Mouse (Mus musculus) lung, embryonic 15.5 days (tissue): Measurements from ENCODE around the gene Klf15. TPM values are rescaled to one million over a fixed set of nuclear protein-coding genes. Genes with fewer than 3 reads are reported as not detected.

Source experiments
- ATAC-seq: fragments of 200-750 bp; cut with Nextera tagmentation; 2 replicates; pipeline ENCODE4 v1.8.0; 2017; ENCODE audit warnings: moderate number of reproducible peaks, borderline replicate concordance; ENCODE audit not compliant: low FRiP score, low TSS enrichment; ENCODE audit errors: extremely low read depth
- H3K27ac ChIP-seq: fragments of 300-500 bp; sonication (generic); 2 replicates; pipeline ENCODE4 v1.5.1; 2015; ENCODE audit warnings: moderate library complexity, mild to moderate bottlenecking, inconsistent platforms
- H3K27me3 ChIP-seq: fragments of 300-500 bp; sonication (generic); 2 replicates; pipeline ENCODE4 v1.6.1; 2015; ENCODE audit warnings: inconsistent platforms
- H3K36me3 ChIP-seq: fragments of 300-500 bp; sonication (generic); 2 replicates; pipeline ENCODE4 v1.6.1; 2015; ENCODE audit warnings: inconsistent platforms
- H3K4me1 ChIP-seq: fragments of 300-500 bp; sonication (generic); 2 replicates; pipeline ENCODE4 v1.6.1; 2015; ENCODE audit warnings: inconsistent platforms
- H3K4me2 ChIP-seq: fragments of 300-500 bp; sonication (generic); 2 replicates; pipeline ENCODE4 v1.6.1; 2015; ENCODE audit warnings: inconsistent platforms, mild to moderate bottlenecking, moderate library complexity
- H3K4me3 ChIP-seq: fragments of 300-500 bp; sonication (generic); 2 replicates; pipeline ENCODE4 v1.5.1; 2015; ENCODE audit warnings: mild to moderate bottlenecking, inconsistent platforms
- H3K9ac ChIP-seq: fragments of 300-500 bp; sonication (generic); 2 replicates; pipeline ENCODE4 v1.6.1; 2015; ENCODE audit warnings: inconsistent platforms
- H3K9me3 ChIP-seq: fragments of 300-500 bp; sonication (generic); 2 replicates; pipeline ENCODE4 v1.6.1; 2016; ENCODE audit warnings: inconsistent platforms
- WGBS: fragments of 180-500 bp; shearing (Covaris S2); methylation state at CpG from one replicate; pipeline ENCODE4 v1.1.7; 2015; 5-methylcytosine and 5-hydroxymethylcytosine counted together
- polyA plus RNA-seq: library from polyadenylated mRNA; unstranded; fragments of >200 nt; fragmentation: Nextera tagmentation; extraction: Ambion mirVana; gene quantifications from 2 replicates; pipeline ENCODE4 v1.2.1, GENCODE M21; 2015

Klf15 gene
- 10.9 and 13.5 TPM in 2 replicates for polyA plus RNA-seq

DNA sequence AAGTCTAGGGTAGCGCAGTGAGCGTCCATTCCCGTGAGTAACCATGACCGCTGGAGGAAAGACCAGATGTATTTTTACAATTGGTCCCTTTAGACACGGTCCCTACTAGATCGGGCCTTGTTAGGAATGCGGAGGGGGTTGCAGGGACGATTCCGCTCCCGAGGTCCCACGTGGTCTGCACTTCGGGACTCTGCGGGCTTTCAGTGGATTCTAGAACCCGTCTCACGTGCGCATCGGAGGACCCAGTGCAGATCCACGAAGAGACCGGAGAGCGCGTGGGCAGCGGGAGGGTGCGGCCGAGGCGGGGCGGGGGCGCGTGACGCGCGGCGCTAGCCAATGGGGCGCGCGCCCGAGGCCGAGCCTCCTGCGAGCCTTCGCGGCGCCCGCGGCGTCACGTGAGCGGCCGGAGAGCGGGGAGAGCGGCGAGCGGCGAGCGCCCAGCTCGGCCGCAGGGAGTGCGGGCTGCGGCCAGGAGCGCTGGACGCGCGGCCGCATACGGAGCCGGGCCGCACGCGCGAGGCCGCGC, at the start of gene Klf15:
Klf15 (plus strand) TSS at position 396 of the 526 bp plus-strand sequence.
- peak within 1 kb of the TSS; percentile 56 for H3K4me3 ChIP-seq
- H3K4me2 ChIP-seq: peak within 1 kb of the TSS; percentile 93
- peak; percentile 69 for ATAC-seq
- no peaks in the 10 kb centered on the region for H3K36me3 ChIP-seq
- no peaks in the 10 kb centered on the region for H3K9me3 ChIP-seq
- under 1% methylated on average over 70 of the region's 70 CpGs for WGBS
- H3K27me3 ChIP-seq: peaks cover 26% of the 10 kb centered on the region
- H3K27ac ChIP-seq: peak within 1 kb of the TSS; percentile 11
- peak within 1 kb of the TSS; percentile 52 for H3K9ac ChIP-seq
- H3K4me1 ChIP-seq: peaks cover 19% of the 10 kb centered on the region

DNA sequence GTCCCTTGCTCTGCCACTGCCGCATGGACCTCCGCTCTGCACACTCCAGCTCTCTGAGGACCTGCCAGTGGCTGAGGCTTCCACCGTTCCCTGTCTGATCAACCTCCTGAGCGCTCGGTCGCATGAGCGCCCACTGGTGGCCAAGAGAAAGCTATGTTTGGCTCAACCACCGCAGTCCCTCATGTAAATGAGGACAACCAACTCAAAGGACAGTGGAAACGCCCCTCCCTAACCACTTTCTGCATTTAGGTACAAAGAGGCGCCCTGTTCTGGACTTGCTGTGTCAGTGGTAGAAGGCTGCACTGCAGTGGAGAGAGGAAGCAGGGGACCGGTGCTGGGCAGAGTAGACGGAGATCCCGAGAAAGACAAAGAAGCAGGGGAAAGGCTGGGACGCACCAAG, 39.8 kb upstream of the Klf15 start:
- peak; percentile 75; the same call in 1 of the 2 replicates for ATAC-seq
- 9% methylated on average over 14 of the region's 14 CpGs for WGBS
- H3K36me3 ChIP-seq: no peaks in the 10 kb centered on the region
- H3K4me2 ChIP-seq: peak overlapping the region; percentile 49
- H3K9me3 ChIP-seq: no peaks in the 10 kb centered on the region
- H3K4me3 ChIP-seq: peak overlapping the region; percentile 18; the same call in 1 of the 2 replicates
- no peak overlapping the region for H3K9ac ChIP-seq
- H3K27me3 ChIP-seq: peaks cover 9% of the 10 kb centered on the region
- H3K4me1 ChIP-seq: 0 out of 2 replicates have a peak, but pooled peaks cover 7% of the 10 kb centered on the region
- H3K27ac ChIP-seq: no peak overlapping the region

- 84% methylated on average over 3 of the region's 3 CpGs for WGBS
- H3K36me3 ChIP-seq: no peaks in the 10 kb centered on the region
- no peak overlapping the region for H3K4me2 ChIP-seq
- peaks cover 14% of the 10 kb centered on the region for H3K27me3 ChIP-seq
- H3K4me3 ChIP-seq: no peak overlapping the region
- ATAC-seq: no peak
- peaks cover 19% of the 10 kb centered on the region for H3K4me1 ChIP-seq
- no peaks in the 10 kb centered on the region for H3K9me3 ChIP-seq
- H3K27ac ChIP-seq: no peak overlapping the region
- no peak overlapping the region for H3K9ac ChIP-seq
Measured at GRCm38 (mm10) chr6:90425361-90425760, 37.0 kb upstream of the Klf15 start.

DNA sequence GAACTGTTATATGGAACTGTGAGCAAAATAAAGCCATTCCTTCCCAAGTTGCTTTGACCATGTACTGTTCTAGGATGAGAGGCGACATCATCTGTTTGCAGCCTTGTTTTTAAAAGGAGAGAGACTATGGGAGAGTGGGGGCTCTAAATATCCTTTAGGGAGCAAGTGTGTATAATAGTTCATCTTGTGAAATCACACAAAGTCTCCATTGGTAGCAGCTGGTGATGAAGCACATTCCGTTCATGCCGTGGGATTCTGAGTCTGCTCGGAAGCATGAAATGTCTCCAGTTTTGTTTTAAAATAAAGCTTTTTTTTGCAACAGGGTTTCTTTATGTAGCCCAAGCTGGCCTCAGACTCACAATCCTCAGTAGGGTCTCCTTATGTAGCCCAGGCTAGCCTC, 36.4 kb upstream of the Klf15 start:
- ATAC-seq: no peak

DNA sequence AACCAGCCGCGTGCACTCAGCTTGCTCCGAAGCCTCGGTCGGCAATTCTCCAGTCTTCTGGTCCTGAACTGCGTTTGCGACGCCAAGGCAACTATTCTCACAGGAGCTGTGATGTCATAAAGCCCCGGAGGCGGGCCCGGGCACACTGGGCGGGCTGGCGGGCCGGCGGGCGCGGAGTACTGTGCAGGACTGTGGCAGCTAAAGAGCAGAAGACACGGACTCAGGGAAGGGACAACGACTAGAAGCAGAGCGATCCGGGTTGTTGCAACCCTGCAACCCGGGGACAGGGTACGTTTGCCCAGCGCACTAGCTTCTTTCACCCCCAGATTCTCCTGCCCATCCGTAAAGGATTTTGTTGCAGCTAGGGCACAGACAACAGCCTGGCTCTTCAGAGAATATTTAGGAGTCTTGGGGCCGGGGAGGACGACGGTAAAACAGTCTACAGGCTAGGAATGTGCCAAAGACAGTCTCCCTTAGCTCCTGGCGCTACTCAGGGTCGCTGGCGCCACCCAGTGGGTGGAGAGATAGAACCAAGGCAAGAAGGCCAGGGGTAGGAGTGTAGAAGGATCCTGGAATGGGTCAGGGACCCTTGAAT, 33.9 kb upstream of the Klf15 start, which contains the start of gene Cfap100:
Cfap100 (minus strand) TSS at position 418 of the 595 bp plus-strand sequence.
- Histone ChIP-seq H3K4me3 (peak within 1 kb of the TSS; percentile 37), H3K9me3 (no peaks in the 10 kb centered on the region), H3K4me1 (peaks cover 12% of the 10 kb centered on the region), H3K27ac (peak within 1 kb of the TSS; percentile 41; the same call in 1 of the 2 replicates), H3K27me3 (peaks cover 14% of the 10 kb centered on the region), H3K36me3 (no peaks in the 10 kb centered on the region), H3K9ac (peak within 1 kb of the TSS; percentile 36), H3K4me2 (peak within 1 kb of the TSS; percentile 77)
- under 1% methylated on average over 31 of the region's 31 CpGs for WGBS
- peak; percentile 85; the same call in 1 of the 2 replicates for ATAC-seq

More for the DNA sequence above, 36.4 kb upstream of the Klf15 start:
- Histone ChIP-seq H3K27me3 (peaks cover 14% of the 10 kb centered on the region), H3K4me1 (peaks cover 19% of the 10 kb centered on the region), H3K27ac (no peak overlapping the region), H3K4me2 (no peak overlapping the region), H3K36me3 (no peaks in the 10 kb centered on the region), H3K4me3 (no peak overlapping the region), H3K9me3 (no peaks in the 10 kb centered on the region), H3K9ac (no peak overlapping the region)
- 55% methylated on average over 4 of the region's 4 CpGs for WGBS

- H3K27ac ChIP-seq: no peak overlapping the region
- no peak overlapping the region for H3K4me3 ChIP-seq
- no peak overlapping the region for H3K9ac ChIP-seq
- no peak for ATAC-seq
- no peaks in the 10 kb centered on the region for H3K9me3 ChIP-seq
- H3K36me3 ChIP-seq: no peaks in the 10 kb centered on the region
- peaks cover 14% of the 10 kb centered on the region for H3K27me3 ChIP-seq
- no peak overlapping the region for H3K4me2 ChIP-seq
- peaks cover 12% of the 10 kb centered on the region for H3K4me1 ChIP-seq
- 66% methylated on average over 14 of the region's 14 CpGs for WGBS
Measured at GRCm38 (mm10) chr6:90429911-90430310, 32.5 kb upstream of the Klf15 start.

DNA sequence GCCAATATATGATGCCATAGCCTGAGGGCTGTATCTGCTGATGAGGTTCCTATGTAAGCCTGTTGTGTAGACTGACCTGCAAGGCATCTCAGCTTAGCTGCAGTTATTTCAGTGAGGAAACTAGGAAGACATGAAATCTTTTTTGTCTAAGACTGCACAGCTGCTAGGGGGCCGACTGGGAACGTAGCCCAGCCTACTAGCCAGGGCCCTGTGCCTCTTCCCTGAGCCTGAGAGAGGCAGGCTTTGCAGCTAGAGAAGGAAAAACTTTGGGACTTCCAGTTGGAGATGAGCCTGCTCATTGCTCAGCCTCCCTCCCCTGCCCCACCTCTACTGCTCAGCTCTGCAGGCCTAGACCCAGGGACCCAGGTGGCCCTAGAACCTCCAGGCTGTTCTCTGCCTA, 30.9 kb upstream of the Klf15 start:
- Histone ChIP-seq H3K36me3 (no peaks in the 10 kb centered on the region), H3K27me3 (peaks cover 14% of the 10 kb centered on the region), H3K9ac (no peak overlapping the region), H3K4me2 (no peak overlapping the region), H3K4me1 (peaks cover 12% of the 10 kb centered on the region), H3K9me3 (no peaks in the 10 kb centered on the region), H3K4me3 (no peak overlapping the region), H3K27ac (no peak overlapping the region)
- ATAC-seq: no peak
- 76% methylated on average over 2 of the region's 2 CpGs for WGBS

GRCm38 (mm10) chr6:90434687-90435086, 27.7 kb upstream of the Klf15 start:
- Histone ChIP-seq H3K9me3 (no peaks in the 10 kb centered on the region), H3K27me3 (no peaks in the 10 kb centered on the region), H3K9ac (no peak overlapping the region), H3K4me1 (no peaks in the 10 kb centered on the region), H3K27ac (no peak overlapping the region), H3K4me3 (no peak overlapping the region), H3K36me3 (no peaks in the 10 kb centered on the region), H3K4me2 (no peak overlapping the region)
- ATAC-seq: peak; percentile 46; the same call in 1 of the 2 replicates
- WGBS: 58% methylated on average over 3 of the region's 3 CpGs

DNA sequence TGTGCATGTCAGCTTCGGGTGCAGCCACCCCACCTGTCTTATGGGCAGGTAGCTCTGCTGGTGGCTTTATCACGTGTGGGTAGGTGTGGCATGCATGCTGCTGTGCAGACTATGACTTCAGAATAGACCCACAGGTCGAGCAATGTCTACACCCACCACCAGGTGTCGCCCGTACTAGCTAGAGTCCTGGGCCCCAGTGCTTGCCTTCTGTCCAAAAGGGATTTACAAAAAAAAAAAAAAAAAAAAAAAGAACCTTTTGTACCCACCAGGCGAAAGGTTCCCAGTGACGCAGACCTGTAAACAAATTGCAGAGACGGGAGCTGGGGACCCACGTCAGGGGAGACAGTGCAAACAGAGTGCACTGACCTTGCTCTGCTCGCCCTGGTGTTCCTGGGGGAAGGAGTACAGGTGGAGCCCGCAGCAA, 27.2 kb upstream of the Klf15 start:
- Histone ChIP-seq H3K27ac (no peak overlapping the region), H3K4me3 (no peak overlapping the region), H3K9ac (no peak overlapping the region), H3K4me1 (no peaks in the 10 kb centered on the region), H3K36me3 (no peaks in the 10 kb centered on the region), H3K4me2 (no peak overlapping the region), H3K27me3 (no peaks in the 10 kb centered on the region), H3K9me3 (no peaks in the 10 kb centered on the region)
- ATAC-seq: peak; percentile 75; the same call in 1 of the 2 replicates
- WGBS: 15% methylated on average over 11 of the region's 11 CpGs

GRCm38 (mm10) chr6:90436192-90436907, 26.0 kb upstream of the Klf15 start:
- Histone ChIP-seq H3K4me3 (no peak overlapping the region), H3K4me2 (no peak overlapping the region), H3K36me3 (no peaks in the 10 kb centered on the region), H3K27me3 (no peaks in the 10 kb centered on the region), H3K9ac (no peak overlapping the region), H3K4me1 (no peaks in the 10 kb centered on the region), H3K27ac (no peak overlapping the region), H3K9me3 (no peaks in the 10 kb centered on the region)
- ATAC-seq: peak; percentile 58; the same call in 1 of the 2 replicates
- WGBS: 71% methylated on average over 10 of the region's 10 CpGs

DNA sequence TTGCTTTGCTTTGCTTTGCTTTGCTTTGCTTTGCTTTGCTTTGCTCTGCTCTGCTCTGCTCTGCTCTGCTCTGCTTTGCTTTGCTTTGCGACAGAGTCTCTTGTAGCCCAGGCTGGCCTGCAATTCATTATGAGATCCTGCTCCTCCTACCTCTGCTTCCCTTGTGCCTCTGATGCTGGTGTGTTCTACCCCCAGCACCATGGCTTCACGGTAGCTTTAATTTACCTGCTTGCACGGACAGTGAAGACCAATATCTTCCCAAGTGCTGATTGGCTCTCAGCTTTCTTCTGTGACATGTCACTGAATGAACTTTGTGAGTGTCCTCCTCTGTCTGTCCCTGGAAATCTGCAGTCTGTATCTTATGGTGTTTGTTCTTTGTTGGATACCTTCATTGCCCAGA, 25.3 kb upstream of the Klf15 start:
- Histone ChIP-seq H3K27ac (no peak overlapping the region), H3K4me1 (no peaks in the 10 kb centered on the region), H3K4me3 (no peak overlapping the region), H3K9ac (no peak overlapping the region), H3K4me2 (no peak overlapping the region), H3K36me3 (no peaks in the 10 kb centered on the region), H3K27me3 (no peaks in the 10 kb centered on the region), H3K9me3 (no peaks in the 10 kb centered on the region)
- no peak for ATAC-seq
- WGBS: 84% methylated on average over 3 of the region's 3 CpGs

DNA sequence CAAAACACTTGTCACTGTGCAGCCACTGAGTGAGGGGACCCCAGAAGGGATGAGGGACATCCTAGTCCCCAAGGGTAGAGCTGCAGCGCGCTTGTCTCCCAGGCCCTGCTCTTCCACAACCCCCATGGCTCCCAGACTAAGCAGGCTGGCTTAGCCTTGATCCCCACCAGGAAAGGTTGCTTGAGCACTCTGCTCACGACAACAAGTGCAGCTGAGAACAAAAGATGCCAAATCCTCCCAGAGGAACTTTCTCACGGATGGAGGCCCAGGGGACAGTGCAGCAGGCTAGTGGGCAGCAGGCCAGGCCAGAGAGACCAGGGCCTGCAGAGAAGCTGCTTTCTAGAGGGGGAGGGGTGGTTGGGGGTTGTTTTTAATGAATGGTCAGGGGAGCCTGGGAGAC, 15.5 kb upstream of the Klf15 start:
- Histone ChIP-seq H3K4me3 (no peak overlapping the region), H3K9me3 (no peaks in the 10 kb centered on the region), H3K9ac (no peak overlapping the region), H3K27me3 (no peaks in the 10 kb centered on the region), H3K4me1 (peaks cover 6% of the 10 kb centered on the region; the same call in 1 of the 2 replicates), H3K27ac (no peak overlapping the region), H3K4me2 (no peak overlapping the region), H3K36me3 (no peaks in the 10 kb centered on the region)
- ATAC-seq: no peak
- WGBS: 49% methylated on average over 4 of the region's 4 CpGs
